Mouse (Mus musculus): ENCODE results near the gene Zfp536.

DNA sequence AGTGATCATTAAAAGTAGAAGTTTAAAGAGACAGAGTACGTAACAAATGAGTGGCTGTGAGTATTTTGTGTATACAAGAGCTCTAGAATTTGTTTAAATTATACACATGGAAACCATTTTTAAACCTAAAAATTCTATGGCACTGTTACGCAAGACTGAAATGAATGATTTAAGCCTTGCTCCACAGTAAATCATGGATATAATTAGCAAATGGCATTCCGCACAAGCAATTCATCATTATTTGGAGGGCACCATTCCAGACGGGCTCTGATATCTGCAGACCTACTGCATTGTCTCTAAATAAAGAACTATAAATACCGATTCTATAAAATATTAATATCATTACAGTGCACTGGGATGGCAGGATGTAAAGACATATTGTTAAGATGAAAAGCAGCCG, 292.3 kb downstream of the Zfp536 start:
- TF ChIP-seq POLR2AphosphoS2 (IDR thresholded peaks at IDR 0.05; ENCODE audit: insufficient read length, low read depth) (no peak), SRF (IDR thresholded peaks at IDR 0.05; ENCODE audit: control insufficient read depth, insufficient read length, low read depth) (no peak), POLR2A (IDR thresholded peaks at IDR 0.05; ENCODE audit: insufficient read length, low read depth) (no peak), USF1 (IDR thresholded peaks at IDR 0.05; ENCODE audit: low read depth) (no peak), TCF12 (IDR thresholded peaks at IDR 0.05; ENCODE audit: insufficient read depth, poor library complexity, severe bottlenecking) (no peak), MYOG (IDR thresholded peaks at IDR 0.05; ENCODE audit: control insufficient read depth in 1 of 3, insufficient read depth in 1 of 3, insufficient read length in 2 of 3, low read depth in 2 of 3) (no peak), E2F4 (IDR thresholded peaks at IDR 0.05; ENCODE audit: insufficient read depth) (no peak), REST (IDR thresholded peaks at IDR 0.05; ENCODE audit: insufficient read depth, insufficient read length) (no peak)
